Mouse (Mus musculus) R1 (cell line): Measurements from ENCODE around the gene Cdk14.

Experiments used
- DNase-seq: peaks from one replicate; pipeline ENCODE4 v3.0.0-alpha.2; 2018; ENCODE audit warnings: low read depth, low spot score

Gene Cdk14

DNA sequence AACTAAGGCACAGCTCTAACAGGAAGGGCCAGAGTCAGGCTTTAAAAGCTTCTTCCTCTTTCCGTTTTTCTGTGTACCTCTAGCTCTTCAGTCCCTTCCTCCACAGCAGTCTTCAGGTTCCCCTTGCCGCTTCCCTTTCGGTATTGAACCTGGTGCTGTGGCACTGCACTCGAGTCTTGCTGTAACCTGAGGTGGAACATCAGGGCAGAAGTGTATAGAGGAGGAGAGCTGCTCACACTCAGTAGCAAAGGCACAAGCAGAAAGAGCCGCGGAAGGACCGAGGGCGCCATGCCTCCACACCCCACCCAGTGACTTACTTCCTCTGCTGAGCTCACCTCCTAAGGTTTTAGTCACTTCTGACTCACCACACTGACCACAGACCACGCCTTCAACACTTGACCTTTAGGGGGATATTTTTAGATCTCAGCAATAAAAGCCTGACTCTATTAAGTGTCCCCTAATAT, at the start of gene Cdk14:
Cdk14 (minus strand) TSS at position 321 of the 464 bp plus-strand sequence.
- DNase-seq = no peak

GRCm38 (mm10) chr5:5465256-5465655, 45.1 kb upstream of the Cdk14 start:
- no peak for DNase-seq

GRCm38 (mm10) chr5:5431746-5432438, 11.8 kb upstream of the Cdk14 start:
- no peak for DNase-seq

DNA sequence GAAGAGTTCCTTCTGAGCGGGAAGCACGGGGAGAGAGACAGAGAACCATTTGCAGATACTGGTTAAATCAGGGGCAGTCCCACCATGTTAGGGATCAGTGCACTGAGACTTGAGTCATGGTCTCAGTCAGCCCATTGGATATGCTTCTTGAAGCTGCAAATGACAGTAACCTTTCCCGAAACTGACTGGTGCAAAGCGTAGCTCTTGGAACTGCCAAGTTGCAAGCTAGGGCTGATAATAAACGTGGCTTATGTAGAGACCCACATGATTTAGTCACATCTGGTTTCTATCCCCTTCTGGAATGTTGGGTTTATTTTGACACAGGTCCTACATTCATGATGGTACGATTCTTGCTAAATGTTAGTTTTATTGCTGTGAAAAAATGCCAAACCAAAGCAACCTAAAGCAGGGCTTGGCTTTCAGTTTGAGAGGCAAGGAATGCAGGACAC, 3.6 kb upstream of the Cdk14 start:
- DNase-seq = no peak

DNA sequence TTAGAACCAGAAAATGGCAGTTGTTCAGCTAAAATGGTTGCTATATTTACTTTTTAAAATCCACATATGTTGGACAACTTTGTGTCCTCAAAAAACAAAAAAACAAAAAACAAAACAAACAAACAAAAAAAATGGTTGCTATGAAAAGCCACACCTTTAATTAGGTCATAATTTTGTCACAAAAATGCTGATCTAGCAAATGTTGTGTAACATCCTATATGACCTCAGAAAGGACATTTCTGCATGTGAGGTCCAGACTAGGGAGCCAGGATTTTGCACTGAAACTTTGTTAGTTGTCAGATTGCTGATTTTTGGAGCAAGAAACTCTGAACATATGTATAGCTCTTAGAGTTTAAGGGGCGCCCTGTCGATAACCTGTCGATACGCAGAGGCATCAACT, 3.0 kb upstream of the Cdk14 start:
- no peak for DNase-seq

GRCm38 (mm10) chr5:5421439-5421838, 1.3 kb upstream of the Cdk14 start:
- DNase-seq = no peak

GRCm38 (mm10) chr5:5419253-5419652, 859 bp downstream of the Cdk14 start:
- no peak for DNase-seq

GRCm38 (mm10) chr5:5414835-5415234, 5.3 kb downstream of the Cdk14 start:
- no peak for DNase-seq

GRCm38 (mm10) chr5:5411886-5412285, 8.2 kb downstream of the Cdk14 start:
- DNase-seq = no peak

DNA sequence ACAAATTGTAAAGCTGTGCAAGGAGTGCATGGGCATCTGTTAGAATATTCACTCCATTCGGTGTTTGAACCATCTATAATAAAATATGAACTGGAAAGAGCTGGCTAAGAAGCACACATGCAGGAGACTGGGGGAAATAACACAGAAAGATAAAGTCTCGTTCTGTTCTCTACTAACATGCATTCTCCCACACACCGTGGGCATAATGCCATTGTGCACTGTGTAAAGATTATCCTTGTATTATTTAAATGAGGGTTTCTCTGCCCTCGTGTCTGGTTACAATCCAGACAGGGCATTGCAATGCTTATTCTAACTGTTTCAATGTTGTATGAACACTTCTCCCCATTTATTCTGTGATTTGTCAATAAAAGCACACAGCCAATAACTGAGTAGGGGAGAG, 18.1 kb downstream of the Cdk14 start:
- DNase-seq = no peak

- no peak for DNase-seq
Observed at GRCm38 (mm10) chr5:5392786-5393185, 27.3 kb downstream of the Cdk14 start.

DNA sequence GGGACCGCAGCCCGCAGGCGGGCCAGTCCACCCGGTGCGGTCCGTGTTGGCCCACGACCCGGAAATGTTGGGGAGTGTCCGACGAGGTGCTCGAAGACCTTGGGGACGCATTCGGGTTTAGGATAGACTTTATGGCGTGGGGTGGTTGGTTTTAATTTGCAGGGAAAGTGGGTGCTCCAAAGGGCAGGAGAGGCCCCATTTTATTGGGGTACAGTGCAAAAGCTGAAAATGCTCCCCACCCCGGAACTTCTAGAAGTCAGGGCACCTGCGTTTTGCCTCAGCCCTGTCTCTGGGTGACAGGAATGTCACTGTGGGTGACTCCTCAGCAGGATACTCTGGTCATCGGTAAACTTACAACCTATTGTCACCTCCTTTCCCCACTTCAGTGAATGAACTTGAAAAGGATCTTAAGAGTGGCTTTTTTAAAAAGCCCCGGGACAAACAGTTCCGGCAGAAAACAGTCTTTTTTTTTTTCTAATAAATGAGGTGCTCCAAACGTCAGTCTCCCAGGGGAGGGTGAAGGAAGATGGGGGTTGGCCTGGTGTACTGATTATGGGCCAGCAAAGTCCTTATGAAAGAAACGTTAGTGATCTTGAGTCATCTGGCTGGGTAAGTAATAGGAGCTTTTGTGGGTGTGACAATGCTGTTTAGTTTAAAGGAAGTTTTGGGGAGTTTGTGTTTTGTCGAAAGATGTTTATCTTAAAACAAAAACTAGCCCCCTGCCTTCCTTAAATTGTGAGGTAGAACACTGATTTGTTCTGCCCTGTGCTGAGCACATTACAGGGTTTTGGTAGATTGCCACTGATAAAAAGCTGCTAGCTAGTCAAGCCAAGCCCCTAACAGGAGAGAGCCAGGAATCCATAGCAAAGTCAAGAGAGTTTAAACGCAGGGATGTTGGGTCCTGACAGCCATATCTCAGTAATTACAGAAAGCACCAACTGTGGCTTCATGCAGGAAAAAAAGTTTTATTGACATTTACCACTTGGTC, 39.1 kb downstream of the Cdk14 start:
- peak; percentile 30 for DNase-seq

DNA sequence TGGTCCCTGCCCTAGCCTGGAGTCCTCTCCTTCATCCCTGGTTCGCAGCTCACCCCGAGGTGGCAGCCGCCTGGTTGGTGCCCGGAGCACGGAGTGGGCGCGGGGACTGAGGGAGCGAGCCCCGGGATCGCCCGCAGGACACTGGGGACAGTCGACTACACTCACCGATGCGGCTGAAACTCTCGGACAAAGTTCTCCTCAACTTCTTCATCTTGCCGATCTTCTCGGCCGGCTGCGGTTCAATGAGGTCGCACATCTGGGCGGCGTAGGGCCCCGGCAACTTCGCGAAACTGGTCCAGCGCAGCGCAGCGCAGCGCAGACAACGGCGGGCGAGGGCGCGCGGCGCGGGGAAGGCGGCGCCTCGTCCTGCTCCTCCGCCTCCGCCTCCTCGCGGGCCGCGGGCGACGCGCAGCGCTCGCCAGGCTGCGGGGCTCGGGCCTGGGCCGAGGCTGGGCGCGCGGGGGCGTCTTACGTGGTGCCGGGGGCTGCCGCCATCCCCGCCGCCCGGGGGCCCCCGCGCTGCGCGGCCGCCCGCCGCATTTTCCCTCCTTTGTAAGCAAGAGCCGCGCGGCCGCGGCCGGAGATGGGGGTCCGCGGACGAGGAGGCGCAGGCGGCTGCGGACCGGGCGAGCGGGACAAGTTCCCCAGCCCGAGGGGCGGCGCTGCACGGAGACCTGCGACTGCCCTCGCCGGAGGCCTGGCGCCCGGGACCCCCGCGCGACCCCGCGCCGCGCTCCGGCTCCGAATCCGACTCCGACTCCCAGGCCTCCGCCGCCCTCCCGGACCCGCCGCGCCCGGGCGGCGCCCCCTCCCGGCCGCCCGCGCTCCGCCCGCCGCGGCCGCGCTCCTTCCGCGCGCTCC, 40.0 kb downstream of the Cdk14 start:
- DNase-seq = peak; percentile 61

DNA sequence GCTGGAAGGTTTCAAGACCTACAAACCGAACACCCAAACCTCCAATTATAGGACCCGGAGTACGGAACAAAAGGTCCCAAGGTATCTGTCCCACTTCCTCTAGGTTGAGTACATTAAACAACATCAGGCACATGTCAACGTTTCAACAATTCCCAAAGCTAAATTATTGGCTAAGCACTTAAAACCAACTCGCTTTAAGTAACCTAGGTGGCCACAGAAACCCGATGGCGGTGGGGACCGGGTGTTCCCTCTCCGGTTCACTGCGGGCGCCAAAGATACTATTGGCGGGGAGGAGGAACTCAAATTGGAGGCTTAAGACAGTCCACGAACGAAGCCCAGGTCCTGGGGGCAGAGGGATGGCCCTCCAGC, 40.6 kb downstream of the Cdk14 start:
- DNase-seq = no peak

DNA sequence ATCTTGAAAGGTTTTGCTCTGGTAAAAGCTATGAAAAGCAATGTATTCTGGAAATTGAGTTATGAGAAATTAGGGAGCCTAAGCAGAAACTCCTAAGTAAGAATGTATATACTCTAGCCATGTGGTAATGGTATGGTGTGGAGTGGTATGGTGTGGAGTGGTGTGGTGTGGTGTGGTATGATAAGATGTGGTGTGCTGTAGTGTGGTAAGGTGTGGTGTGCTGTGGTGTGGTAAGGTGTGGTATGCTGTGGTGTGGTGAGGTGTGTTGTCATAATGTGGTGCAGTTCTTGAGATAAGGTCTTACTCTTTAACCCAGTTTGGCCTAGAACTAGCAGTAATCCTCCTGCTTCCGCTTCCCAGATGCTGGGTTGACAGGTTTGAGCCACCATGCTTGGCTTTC, 45.7 kb downstream of the Cdk14 start:
- no peak for DNase-seq

GRCm38 (mm10) chr5:5373541-5373940, 46.6 kb downstream of the Cdk14 start:
- no peak for DNase-seq

- DNase-seq = no peak
Observed at GRCm38 (mm10) chr5:5372936-5373335, 47.2 kb downstream of the Cdk14 start.

DNA sequence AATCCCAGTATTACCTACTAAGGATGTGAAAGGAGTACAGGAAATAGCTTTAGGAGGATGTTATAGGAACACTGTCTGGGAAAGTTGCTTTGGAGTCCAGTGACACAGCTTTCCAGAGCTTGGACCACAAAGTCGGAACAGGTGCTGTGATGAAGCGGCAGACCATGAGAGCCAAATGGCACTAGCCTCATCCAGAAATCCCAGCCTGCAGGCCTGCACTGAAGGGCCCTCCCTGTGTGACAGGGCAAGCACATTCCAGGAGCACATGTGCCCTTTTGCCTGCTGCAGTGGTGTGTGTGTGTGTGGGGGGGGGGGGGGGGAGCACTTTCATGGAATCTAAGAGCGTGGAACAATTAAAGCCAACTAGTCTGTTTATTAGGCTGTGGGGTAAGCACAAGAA, 47.8 kb downstream of the Cdk14 start:
- no peak for DNase-seq

DNA sequence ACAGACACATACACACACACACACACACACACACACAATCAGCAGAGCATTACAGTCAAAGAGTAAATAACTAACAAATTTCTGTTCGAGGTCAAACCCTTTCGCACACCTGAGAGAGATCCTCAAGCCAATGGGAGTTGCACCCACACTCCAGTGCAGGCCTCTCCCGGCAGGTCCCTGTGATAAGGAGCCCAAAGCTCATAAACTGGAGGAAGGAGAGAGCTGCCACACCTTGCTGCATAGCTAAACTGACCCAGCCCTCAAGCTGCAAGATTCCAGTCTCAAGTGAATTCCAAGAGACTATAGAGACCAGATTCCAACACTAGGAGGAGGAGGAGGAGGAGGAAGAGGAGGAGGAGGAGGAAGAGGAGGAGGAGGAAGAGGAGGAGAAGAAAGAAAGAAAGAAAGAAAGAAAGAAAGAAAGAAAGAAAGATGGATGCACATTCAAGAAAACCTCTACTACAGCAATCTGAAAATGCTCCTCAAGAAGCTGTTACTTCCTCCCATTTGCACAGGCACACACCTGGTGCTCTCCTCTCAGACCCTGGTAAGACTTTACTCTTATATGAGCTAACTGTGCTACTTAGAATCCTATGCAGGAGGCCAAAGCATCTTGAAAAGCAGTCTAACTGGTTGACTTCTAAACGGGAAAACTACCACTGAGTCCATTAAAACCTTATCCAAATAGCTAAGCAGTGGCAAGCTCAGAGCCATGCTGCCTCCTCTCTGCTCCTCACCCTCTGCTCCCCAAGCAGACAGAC, 49.6 kb downstream of the Cdk14 start:
- DNase-seq = peak; percentile 40

DNA sequence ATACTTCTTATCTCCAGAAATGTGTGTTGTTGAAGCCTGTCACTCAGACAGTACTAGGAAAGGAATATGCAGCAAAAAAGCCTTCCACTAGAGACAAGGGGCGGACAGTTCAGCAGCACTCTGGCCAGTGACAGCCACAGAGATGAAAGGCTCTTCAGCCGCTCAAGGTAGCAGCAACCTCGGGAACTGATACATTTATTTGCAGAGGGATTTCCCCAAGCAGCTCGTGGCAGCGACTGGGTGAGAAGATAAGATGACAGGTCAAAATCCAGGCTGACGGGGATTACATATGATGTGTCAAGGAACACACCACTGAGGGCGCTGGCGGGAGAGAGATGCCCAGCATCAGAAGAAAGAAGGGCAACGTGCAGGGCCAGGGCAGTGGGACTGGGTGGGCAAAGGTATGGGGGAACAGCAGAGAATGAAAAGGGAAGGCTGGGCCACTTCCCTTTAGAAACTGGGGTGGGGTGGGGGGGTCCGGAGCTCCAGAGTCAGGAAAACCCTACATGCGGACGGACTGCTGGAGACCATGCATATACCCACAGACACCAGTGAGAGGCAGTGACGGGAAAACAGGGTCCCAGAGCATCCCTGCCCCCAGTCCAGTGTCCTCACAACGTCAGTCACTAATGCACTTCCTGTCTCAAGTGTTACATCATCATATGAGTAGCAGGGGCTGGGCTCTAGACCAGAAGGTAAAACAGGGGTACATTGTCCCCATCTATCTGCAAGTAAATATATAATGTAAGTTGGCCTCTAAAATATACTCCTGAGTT, 51.5 kb downstream of the Cdk14 start:
- DNase-seq = no peak
